Mouse (Mus musculus) cerebellum, adult 2 months (tissue): ENCODE data around the gene Bbip1. TPM values are rescaled to one million over a fixed set of nuclear protein-coding genes. Genes with fewer than 3 reads are reported as not detected.

ENCODE experiments used
- DNase-seq, 2 experiments: peaks; one replicate each; pipeline ENCODE4 v3.0.0; 2021
- H3K27ac ChIP-seq: fragments of 200-500 bp; 2 replicates; pipeline ENCODE4 v1.5.1; 2012; ENCODE audit warnings: low read length, control low read depth, inconsistent platforms; ENCODE audit not compliant: insufficient read depth
- H3K27me3 ChIP-seq: fragments of 200-500 bp; 2 replicates; pipeline ENCODE4 v1.6.1; 2012; ENCODE audit warnings: inconsistent platforms, mild to moderate bottlenecking, low read length, moderate library complexity; ENCODE audit not compliant: control insufficient read depth, insufficient read depth
- H3K4me1 ChIP-seq: fragments of 200-500 bp; 2 replicates; pipeline ENCODE4 v1.6.1; 2011; ENCODE audit warnings: low read length; ENCODE audit not compliant: control insufficient read depth, insufficient read depth
- H3K4me3 ChIP-seq: fragments of 200-500 bp; replicated peaks from 2 replicates; pipeline ENCODE3; 2011; ENCODE audit warnings: mild to moderate bottlenecking, low read depth, low read length, control low read depth; ENCODE audit not compliant: insufficient read depth
- CTCF ChIP-seq: fragments of 200-500 bp; IDR thresholded peaks from 2 replicates; pipeline ENCODE4 v1.5.1; 2011; ENCODE audit warnings: low read depth, mild to moderate bottlenecking, control low read depth, low read length, moderate library complexity, borderline replicate concordance; ENCODE audit not compliant: insufficient read depth
- POLR2A ChIP-seq: fragments of 200-500 bp; IDR thresholded peaks from 2 replicates; pipeline ENCODE4 v1.6.1; 2011; ENCODE audit warnings: low read length, control low read depth, borderline replicate concordance; ENCODE audit not compliant: insufficient read depth
- WGBS: fragments of 180-500 bp; shearing (Covaris S2); methylation state at CpG from one replicate; pipeline ENCODE4 v1.1.7; 2018; 5-methylcytosine and 5-hydroxymethylcytosine counted together
- polyA plus RNA-seq: library from polyadenylated mRNA; depleted of rRNA; stranded (reverse); fragments of >200 nt; gene quantifications from 2 replicates; pipeline ENCODE4 v1.2.3, GENCODE M21; 2012

Bbip1 gene
- polyA plus RNA-seq, 1 experiment = 81.1 TPM

DNA sequence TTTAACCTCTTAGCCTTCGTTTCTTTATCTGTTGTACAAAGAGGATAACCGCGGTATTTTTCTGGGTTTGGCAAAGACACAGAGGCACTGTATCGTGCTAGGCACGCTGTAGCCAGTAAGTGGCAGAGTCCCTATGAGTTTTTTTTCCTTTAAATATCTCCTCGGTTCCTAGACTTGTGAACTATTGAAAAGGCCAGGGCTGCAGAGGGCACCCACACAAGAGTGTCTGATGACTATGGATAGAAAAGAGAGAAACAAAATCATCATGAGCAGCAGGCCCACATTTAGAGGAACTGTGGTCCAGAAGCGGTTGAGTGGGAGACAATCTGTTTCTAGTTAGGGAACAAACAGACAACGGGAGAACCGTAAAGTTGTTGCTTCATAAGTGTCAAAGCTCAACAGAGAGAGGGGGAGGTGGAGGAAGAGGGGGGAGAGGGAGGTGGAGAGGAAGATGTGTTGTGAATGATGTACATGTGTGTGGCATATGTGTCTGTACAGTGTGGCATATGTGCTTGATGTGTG lies 51.5 kb downstream of the Bbip1 start:
- no peak for DNase-seq
- Histone ChIP-seq H3K27ac (no peak overlapping the region), H3K4me3 (no peak overlapping the region), H3K27me3 (no peaks in the 10 kb centered on the region), H3K4me1 (no peaks in the 10 kb centered on the region)
- WGBS = 71% methylated on average over 9 of the region's 9 CpGs
- TF ChIP-seq CTCF = no peak
- TF ChIP-seq POLR2A = no peak

DNA sequence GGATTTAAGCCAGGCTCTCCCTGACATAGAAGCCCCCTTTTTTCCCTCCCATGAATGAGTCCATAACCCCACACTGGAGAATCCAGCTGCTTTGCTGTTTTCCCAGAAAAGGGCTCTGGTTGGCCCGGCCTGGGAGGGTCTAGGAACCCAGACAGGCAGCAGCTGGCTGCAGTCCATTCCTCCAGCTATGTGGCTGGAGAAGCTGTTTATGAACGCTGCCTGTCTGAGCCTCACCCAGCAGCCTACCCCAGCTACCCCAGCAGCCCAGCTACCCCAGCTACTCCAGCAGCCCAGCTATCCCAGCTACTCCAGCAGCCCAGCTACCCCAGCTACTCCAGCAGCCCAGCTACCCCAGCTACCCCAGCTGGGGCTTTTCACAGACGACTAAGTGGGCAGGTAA lies 52.4 kb downstream of the Bbip1 start, which contains the start of gene Pdcd4:
Pdcd4 (plus strand) TSS at position 171 of the 400 bp plus-strand sequence.
- DNase-seq = no peak
- Histone ChIP-seq H3K4me1 (peaks cover 3% of the 10 kb centered on the region; the same call in 1 of the 2 replicates), H3K27ac (no peak within 1 kb of the TSS), H3K27me3 (no peaks in the 10 kb centered on the region), H3K4me3 (no peak within 1 kb of the TSS)
- TF ChIP-seq CTCF (no peak), POLR2A (no peak)
- WGBS = 30% methylated on average over 3 of the region's 3 CpGs

- H3K4me1 ChIP-seq = peaks cover 8% of the 10 kb centered on the region
These were observed 52.9 kb downstream of the Bbip1 start for GRCm38 (mm10) chr19:53891569-53891968.

GRCm38 (mm10) chr19:53890781-53891251 lies 53.6 kb downstream of the Bbip1 start:
- Histone ChIP-seq H3K27ac (no peak overlapping the region), H3K4me1 (peaks cover 8% of the 10 kb centered on the region), H3K4me3 (no peak overlapping the region), H3K27me3 (no peaks in the 10 kb centered on the region)
- TF ChIP-seq CTCF (no peak), POLR2A (no peak)
- DNase-seq = no peak
- 65% methylated on average over 5 of the region's 5 CpGs for WGBS

More at GRCm38 (mm10) chr19:53891569-53891968, 52.9 kb downstream of the Bbip1 start:
- Histone ChIP-seq H3K27ac (no peak overlapping the region), H3K27me3 (no peaks in the 10 kb centered on the region), H3K4me3 (no peak overlapping the region)
- TF ChIP-seq POLR2A = no peak
- no peak for TF ChIP-seq CTCF
- no peak for DNase-seq
- WGBS = 88% methylated on average over 2 of the region's 2 CpGs

DNA sequence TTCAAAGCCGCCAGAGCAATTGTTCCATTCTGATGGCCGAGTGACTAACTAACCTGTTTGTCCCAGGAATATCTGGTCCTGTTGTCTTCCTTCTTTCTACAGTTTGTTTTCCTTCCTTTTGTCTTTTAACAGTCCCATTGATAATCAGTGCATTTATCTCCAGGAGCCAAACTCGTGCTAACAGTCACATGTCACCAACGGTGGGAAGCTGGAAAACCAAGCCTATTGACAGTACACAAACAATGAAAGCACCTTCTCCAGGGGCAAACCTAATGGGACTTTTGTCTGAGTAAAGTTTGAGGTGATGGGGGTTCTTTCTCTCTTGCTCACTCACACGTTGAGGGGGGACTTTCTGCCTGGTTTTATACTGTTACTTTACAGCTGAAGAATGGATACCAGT lies 54.2 kb downstream of the Bbip1 start:
- no peaks in the 10 kb centered on the region for H3K27me3 ChIP-seq
- WGBS = 62% methylated on average over 5 of the region's 5 CpGs
- DNase-seq = no peak
- H3K4me3 ChIP-seq = no peak overlapping the region
- peaks cover 8% of the 10 kb centered on the region for H3K4me1 ChIP-seq
- TF ChIP-seq POLR2A (no peak), CTCF (no peak)
- H3K27ac ChIP-seq = no peak overlapping the region

- WGBS = 86% methylated on average over 5 of the region's 5 CpGs
- Histone ChIP-seq H3K27ac (no peak overlapping the region), H3K27me3 (no peaks in the 10 kb centered on the region), H3K4me3 (no peak overlapping the region), H3K4me1 (peaks cover 8% of the 10 kb centered on the region)
- DNase-seq = no peak
- TF ChIP-seq POLR2A (no peak), CTCF (no peak)
These were observed 54.9 kb downstream of the Bbip1 start for GRCm38 (mm10) chr19:53889555-53889954.

GRCm38 (mm10) chr19:53888331-53888730 lies 56.1 kb downstream of the Bbip1 start:
- TF ChIP-seq CTCF = no peak
- no peak for TF ChIP-seq POLR2A
- Histone ChIP-seq H3K27me3 (no peaks in the 10 kb centered on the region), H3K27ac (no peak overlapping the region), H3K4me1 (peaks cover 8% of the 10 kb centered on the region), H3K4me3 (no peak overlapping the region)
- 93% methylated on average over 9 of the region's 9 CpGs for WGBS
- no peak for DNase-seq

DNA sequence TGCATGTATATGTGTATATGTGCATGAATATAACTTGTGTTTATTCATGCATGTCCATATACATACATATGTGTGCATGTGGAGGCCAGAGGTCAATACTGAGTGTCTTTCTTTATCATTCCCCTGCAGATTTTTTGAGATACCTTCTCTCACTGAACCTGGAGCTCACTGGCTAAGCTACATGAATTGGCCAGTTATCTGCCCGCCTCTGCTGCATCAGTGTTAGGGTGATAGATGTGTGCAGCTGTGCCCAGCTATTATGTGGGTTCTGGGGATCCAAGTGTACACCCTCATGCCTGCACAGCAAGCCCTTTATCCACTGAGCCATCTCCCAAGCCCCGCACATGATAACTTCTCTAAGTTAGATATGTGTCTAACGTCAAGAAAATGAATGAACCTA lies 56.6 kb downstream of the Bbip1 start:
- 93% methylated on average over 3 of the region's 3 CpGs for WGBS
- H3K4me1 ChIP-seq = peaks cover 8% of the 10 kb centered on the region
- H3K4me3 ChIP-seq = no peak overlapping the region
- H3K27ac ChIP-seq = no peak overlapping the region
- no peak for DNase-seq
- TF ChIP-seq POLR2A (no peak), CTCF (no peak)
- no peaks in the 10 kb centered on the region for H3K27me3 ChIP-seq

GRCm38 (mm10) chr19:53886576-53887370 lies 57.7 kb downstream of the Bbip1 start:
- H3K27me3 ChIP-seq = no peaks in the 10 kb centered on the region
- no peak for TF ChIP-seq CTCF
- TF ChIP-seq POLR2A = no peak
- peak in 1 of 2 experiments; percentile 45 for DNase-seq
- H3K27ac ChIP-seq = no peak overlapping the region
- no peak overlapping the region for H3K4me3 ChIP-seq
- 55% methylated on average over 10 of the region's 10 CpGs for WGBS
- H3K4me1 ChIP-seq = peaks cover 8% of the 10 kb centered on the region
